Mouse (Mus musculus) thymus, postnatal 14 days (tissue): Measurements from ENCODE around the gene Msh5.

ENCODE experiments used
- DNase-seq: peaks from one replicate; pipeline ENCODE4 v3.0.0; 2021

Gene Msh5

GRCm38 (mm10) chr17:35068213-35068914 is 21.8 kb upstream of the Msh5 start:
- no peak for DNase-seq

GRCm38 (mm10) chr17:35066084-35066483 is 19.5 kb upstream of the Msh5 start, which contains the start of gene Mpig6b:
Gene Mpig6b (minus strand): TSS chr17:35066184.
- DNase-seq = no peak

- peak; percentile 42 for DNase-seq
Observed at GRCm38 (mm10) chr17:35064951-35065947, 18.7 kb upstream of the Msh5 start, which contains the start of gene Ly6g6c. Gene Ly6g6c (plus strand): TSS chr17:35065388.

- no peak for DNase-seq
Observed at GRCm38 (mm10) chr17:35064378-35064877, 17.9 kb upstream of the Msh5 start.

GRCm38 (mm10) chr17:35063466-35063865 is 16.9 kb upstream of the Msh5 start:
- no peak for DNase-seq

GRCm38 (mm10) chr17:35061299-35061698 is 14.8 kb upstream of the Msh5 start:
- DNase-seq = no peak

GRCm38 (mm10) chr17:35060737-35061297 is 14.3 kb upstream of the Msh5 start:
- no peak for DNase-seq

- DNase-seq = no peak
Observed at GRCm38 (mm10) chr17:35060071-35060470, 13.5 kb upstream of the Msh5 start.

- peak; percentile 94 for DNase-seq
Observed at GRCm38 (mm10) chr17:35058911-35059892, 12.7 kb upstream of the Msh5 start, which contains the start of gene Ddah2. Gene Ddah2 (plus strand): TSS chr17:35059035.

- DNase-seq = no peak
Observed at GRCm38 (mm10) chr17:35058316-35058715, 11.8 kb upstream of the Msh5 start.

GRCm38 (mm10) chr17:35057090-35057489 is 10.5 kb upstream of the Msh5 start:
- no peak for DNase-seq

GRCm38 (mm10) chr17:35055691-35056495 is 9.3 kb upstream of the Msh5 start:
- no peak for DNase-seq

- no peak for DNase-seq
Observed at GRCm38 (mm10) chr17:35052271-35052798, 5.8 kb upstream of the Msh5 start.

GRCm38 (mm10) chr17:35051156-35052086 is 4.9 kb upstream of the Msh5 start:
- peak; percentile 81 for DNase-seq

GRCm38 (mm10) chr17:35050126-35050750 is 3.7 kb upstream of the Msh5 start:
- DNase-seq = peak; percentile 86

GRCm38 (mm10) chr17:35049561-35050016 is 3.0 kb upstream of the Msh5 start, which contains the start of gene Clic1:
Gene Clic1 (plus strand): TSS chr17:35049966.
- DNase-seq = peak; percentile 80

- DNase-seq = no peak
Observed at GRCm38 (mm10) chr17:35048932-35049440, 2.4 kb upstream of the Msh5 start.

GRCm38 (mm10) chr17:35048149-35048931 is 1.8 kb upstream of the Msh5 start:
- DNase-seq = peak; percentile 62
